Mouse (Mus musculus) bone marrow, adult 2 months (tissue): ENCODE measurements around the gene Pou6f1. TPM values are rescaled to one million over a fixed set of nuclear protein-coding genes. Genes with fewer than 3 reads are reported as not detected.
"Not testable (repeated sequence)": the region's sequence is repeated elsewhere in the genome, so short reads cannot be mapped to it uniquely, and the experiment has no call there.

ENCODE experiments used
- H3K27ac ChIP-seq: fragments of 200-500 bp; 2 replicates; pipeline ENCODE4 v1.5.1; 2012; ENCODE audit warnings: low read depth, mild to moderate bottlenecking, control low read depth, inconsistent platforms, low read length; ENCODE audit not compliant: control insufficient read depth, poor library complexity, insufficient read depth
- H3K4me1 ChIP-seq: fragments of 200-500 bp; 2 replicates; pipeline ENCODE4 v1.6.1; 2011; ENCODE audit warnings: low read length; ENCODE audit not compliant: control insufficient read depth, insufficient read depth
- H3K4me3 ChIP-seq: fragments of 200-500 bp; replicated peaks from 2 replicates; pipeline ENCODE3; 2011; ENCODE audit warnings: mild to moderate bottlenecking, low read depth, low read length, control low read depth; ENCODE audit not compliant: control insufficient read depth
- CTCF ChIP-seq: fragments of 200-500 bp; IDR thresholded peaks from 2 replicates; pipeline ENCODE4 v1.5.1; 2011; ENCODE audit warnings: low read length, control low read depth; ENCODE audit not compliant: control insufficient read depth, insufficient read depth
- POLR2A ChIP-seq: fragments of 200-500 bp; IDR thresholded peaks from 2 replicates; pipeline ENCODE4 v1.6.1; 2011; ENCODE audit warnings: low read depth, mild to moderate bottlenecking, control low read depth, low read length, borderline replicate concordance; ENCODE audit not compliant: control insufficient read depth
- WGBS: fragments of 180-500 bp; shearing (Covaris S2); methylation state at CpG from one replicate; pipeline ENCODE4 v1.1.7; 2018; 5-methylcytosine and 5-hydroxymethylcytosine counted together
- polyA plus RNA-seq: library from polyadenylated mRNA; stranded (reverse); fragments of >200 nt; gene quantifications from 2 replicates; pipeline ENCODE4 v1.2.4, GENCODE M21; 2011; ENCODE audit warnings: low replicate concordance; ENCODE audit not compliant: missing spikeins, insufficient read depth, insufficient read length

Gene Pou6f1
- polyA plus RNA-seq, 1 experiment: 7.7 TPM

- Histone ChIP-seq H3K27ac (peak overlapping the region; percentile 96), H3K4me3 (peak overlapping the region; percentile 91), H3K4me1 (peaks cover 5% of the 10 kb centered on the region; the same call in 1 of the 2 replicates)
- TF ChIP-seq CTCF: no peak
- no peak for TF ChIP-seq POLR2A
- 13% methylated on average over 43 of the region's 43 CpGs for WGBS
These were observed 14.6 kb upstream of the Pou6f1 start for GRCm38 (mm10) chr15:100614218-100614995.

- no peak overlapping the region for H3K27ac ChIP-seq
- 10% methylated on average over 16 of the region's 16 CpGs for WGBS
- H3K4me1 ChIP-seq: peaks cover 5% of the 10 kb centered on the region; the same call in 1 of the 2 replicates
- TF ChIP-seq POLR2A: no peak
- TF ChIP-seq CTCF: peak; percentile 92
- no peak overlapping the region for H3K4me3 ChIP-seq
These were observed 13.8 kb upstream of the Pou6f1 start for GRCm38 (mm10) chr15:100613584-100613983.

GRCm38 (mm10) chr15:100612432-100612831 is 12.6 kb upstream of the Pou6f1 start:
- 53% methylated on average over 2 of the region's 2 CpGs for WGBS
- TF ChIP-seq POLR2A (no peak), CTCF (peak; percentile 64)
- Histone ChIP-seq H3K27ac (no peak overlapping the region), H3K4me3 (no peak overlapping the region), H3K4me1 (peaks cover 5% of the 10 kb centered on the region; the same call in 1 of the 2 replicates)

GRCm38 (mm10) chr15:100611951-100612350 is 12.2 kb upstream of the Pou6f1 start:
- TF ChIP-seq POLR2A (no peak), CTCF (no peak)
- Histone ChIP-seq H3K4me3 (no peak overlapping the region), H3K4me1 (peaks cover 5% of the 10 kb centered on the region; the same call in 1 of the 2 replicates), H3K27ac (no peak overlapping the region)
- 33% methylated on average over 7 of the region's 7 CpGs for WGBS

GRCm38 (mm10) chr15:100606677-100607076 is 6.9 kb upstream of the Pou6f1 start:
- not testable (repeated sequence) for H3K4me1 ChIP-seq, H3K4me3 ChIP-seq, H3K27ac ChIP-seq
- 81% methylated on average over 8 of the region's 8 CpGs for WGBS

GRCm38 (mm10) chr15:100601669-100602068 is 1.9 kb upstream of the Pou6f1 start:
- Histone ChIP-seq H3K27ac (no peak overlapping the region), H3K4me1 (no peaks in the 10 kb centered on the region; the same call in none of the 2 replicates), H3K4me3 (no peak overlapping the region)
- WGBS: 57% methylated on average over 3 of the region's 3 CpGs
- TF ChIP-seq CTCF: no peak
- TF ChIP-seq POLR2A: no peak

- Histone ChIP-seq H3K4me1 (no peaks in the 10 kb centered on the region; the same call in none of the 2 replicates), H3K4me3 (no peak overlapping the region), H3K27ac (no peak overlapping the region)
- no peak for TF ChIP-seq CTCF
- no peak for TF ChIP-seq POLR2A
- WGBS: 53% methylated on average over 21 of the region's 21 CpGs
These were observed 1.0 kb upstream of the Pou6f1 start for GRCm38 (mm10) chr15:100600696-100601272.

GRCm38 (mm10) chr15:100600047-100600695 is 387 bp upstream of the Pou6f1 start:
- Histone ChIP-seq H3K4me1 (no peaks in the 10 kb centered on the region; the same call in none of the 2 replicates), H3K4me3 (peak overlapping the region; percentile 44), H3K27ac (no peak overlapping the region; the same call in 1 of the 2 replicates)
- 3% methylated on average over 35 of the region's 35 CpGs for WGBS
- TF ChIP-seq CTCF: peak; percentile 11; the same call in 1 of the 2 replicates
- TF ChIP-seq POLR2A: no peak
